Mouse (Mus musculus) E14TG2a.4 (cell line): Measurements from ENCODE around the gene Rgs9bp.

Experiments used
- H3K27me3 ChIP-seq: 2 replicates; pipeline ENCODE4 v1.6.1; 2014; ENCODE audit warnings: low read length, control low read depth; ENCODE audit not compliant: insufficient read depth
- H3K36me3 ChIP-seq: 2 replicates; pipeline ENCODE4 v1.6.1; 2014; ENCODE audit warnings: low read length, control low read depth; ENCODE audit not compliant: insufficient read depth
- H3K4me1 ChIP-seq: replicated peaks from 2 replicates; pipeline ENCODE4 v1.6.1; 2014; ENCODE audit warnings: low read depth, low read length, control low read depth
- H3K4me3 ChIP-seq: replicated peaks from 2 replicates; pipeline ENCODE4 v1.5.1; 2014; ENCODE audit warnings: mild to moderate bottlenecking, low read length
- H3K9me3 ChIP-seq: 2 replicates; pipeline ENCODE4 v1.6.1; 2014; ENCODE audit warnings: low read length, control low read depth
- CTCF ChIP-seq: conservative IDR thresholded peaks from 2 replicates; pipeline ENCODE4 v1.5.1; 2014; ENCODE audit warnings: low read length
- NANOG ChIP-seq: IDR thresholded peaks from 2 replicates; pipeline ENCODE4 v1.6.1; 2014; ENCODE audit warnings: borderline replicate concordance, low read length, mixed read lengths
- POU5F1 ChIP-seq: IDR thresholded peaks from 2 replicates; pipeline ENCODE4 v1.6.1; 2014; ENCODE audit warnings: low read length, borderline replicate concordance

Gene Rgs9bp

GRCm38 (mm10) chr7:35601106-35601505 is 15.7 kb upstream of the Rgs9bp start:
- no peak for TF ChIP-seq POU5F1
- TF ChIP-seq NANOG, result no peak
- no peak for TF ChIP-seq CTCF
- Histone ChIP-seq H3K27me3 (no peaks in the 10 kb centered on the region), H3K9me3 (no peaks in the 10 kb centered on the region), H3K36me3 (peaks cover 75% of the 10 kb centered on the region), H3K4me1 (peaks cover 20% of the 10 kb centered on the region), H3K4me3 (no peak overlapping the region)

- TF ChIP-seq POU5F1 (no peak), CTCF (no peak), NANOG (no peak)
- Histone ChIP-seq H3K4me3 (no peak overlapping the region), H3K27me3 (no peaks in the 10 kb centered on the region), H3K4me1 (peaks cover 29% of the 10 kb centered on the region), H3K9me3 (no peaks in the 10 kb centered on the region), H3K36me3 (peaks cover 81% of the 10 kb centered on the region)
Observed at GRCm38 (mm10) chr7:35600031-35600430, 14.6 kb upstream of the Rgs9bp start.

- TF ChIP-seq POU5F1 (no peak), CTCF (peak; percentile 74)
- H3K4me1 ChIP-seq, result peaks cover 34% of the 10 kb centered on the region
- H3K4me3 ChIP-seq, result no peak overlapping the region
- peaks cover 83% of the 10 kb centered on the region for H3K36me3 ChIP-seq
- H3K9me3 ChIP-seq, result no peaks in the 10 kb centered on the region
- H3K27me3 ChIP-seq, result no peaks in the 10 kb centered on the region
Observed at GRCm38 (mm10) chr7:35599492-35599891, 14.1 kb upstream of the Rgs9bp start.

GRCm38 (mm10) chr7:35594311-35594710 is 8.9 kb upstream of the Rgs9bp start:
- no peaks in the 10 kb centered on the region for H3K9me3 ChIP-seq
- TF ChIP-seq NANOG (no peak), CTCF (no peak), POU5F1 (no peak)
- H3K4me3 ChIP-seq, result no peak overlapping the region
- no peaks in the 10 kb centered on the region for H3K27me3 ChIP-seq
- H3K4me1 ChIP-seq, result peaks cover 49% of the 10 kb centered on the region
- peaks cover 78% of the 10 kb centered on the region for H3K36me3 ChIP-seq

- Histone ChIP-seq H3K36me3 (peaks cover 61% of the 10 kb centered on the region), H3K4me1 (peaks cover 64% of the 10 kb centered on the region), H3K27me3 (no peaks in the 10 kb centered on the region), H3K4me3 (no peak overlapping the region), H3K9me3 (no peaks in the 10 kb centered on the region)
- TF ChIP-seq POU5F1 (no peak), NANOG (no peak), CTCF (no peak)
Observed at GRCm38 (mm10) chr7:35590731-35591191, 5.4 kb upstream of the Rgs9bp start.

- peaks cover 8% of the 10 kb centered on the region for H3K27me3 ChIP-seq
- H3K4me3 ChIP-seq, result no peak overlapping the region
- no peaks in the 10 kb centered on the region for H3K9me3 ChIP-seq
- peaks cover 55% of the 10 kb centered on the region for H3K4me1 ChIP-seq
- H3K36me3 ChIP-seq, result peaks cover 48% of the 10 kb centered on the region
- no peak for TF ChIP-seq POU5F1
- no peak for TF ChIP-seq NANOG
- TF ChIP-seq CTCF, result no peak
Observed at GRCm38 (mm10) chr7:35589485-35589884, 4.1 kb upstream of the Rgs9bp start.

- no peaks in the 10 kb centered on the region for H3K9me3 ChIP-seq
- H3K36me3 ChIP-seq, result peaks cover 44% of the 10 kb centered on the region
- peaks cover 56% of the 10 kb centered on the region for H3K4me1 ChIP-seq
- TF ChIP-seq POU5F1, result no peak
- TF ChIP-seq CTCF, result no peak
- no peak for TF ChIP-seq NANOG
- H3K4me3 ChIP-seq, result no peak overlapping the region
- H3K27me3 ChIP-seq, result peaks cover 14% of the 10 kb centered on the region
Observed at GRCm38 (mm10) chr7:35588680-35589428, 3.5 kb upstream of the Rgs9bp start.

- peaks cover 33% of the 10 kb centered on the region for H3K36me3 ChIP-seq
- 0 out of 2 replicates have a peak overlapping the region, but pooled peaks have one; percentile 10 for H3K4me3 ChIP-seq
- no peak for TF ChIP-seq NANOG
- TF ChIP-seq CTCF, result no peak
- no peak for TF ChIP-seq POU5F1
- H3K9me3 ChIP-seq, result no peaks in the 10 kb centered on the region
- peaks cover 24% of the 10 kb centered on the region for H3K27me3 ChIP-seq
- H3K4me1 ChIP-seq, result peaks cover 50% of the 10 kb centered on the region
Observed at GRCm38 (mm10) chr7:35587728-35588127, 2.3 kb upstream of the Rgs9bp start.

GRCm38 (mm10) chr7:35586906-35587445 is 1.6 kb upstream of the Rgs9bp start:
- TF ChIP-seq NANOG (no peak), POU5F1 (no peak), CTCF (no peak)
- Histone ChIP-seq H3K36me3 (peaks cover 25% of the 10 kb centered on the region), H3K27me3 (peaks cover 24% of the 10 kb centered on the region), H3K4me3 (peak overlapping the region; percentile 97), H3K4me1 (peaks cover 50% of the 10 kb centered on the region), H3K9me3 (no peaks in the 10 kb centered on the region)
